Mouse (Mus musculus): ENCODE results near the gene Dab1. TPM values are rescaled to one million over a fixed set of nuclear protein-coding genes. Genes with fewer than 3 reads are reported as not detected.

The Dab1 gene
- polyA plus RNA-seq, 1 experiment from 2014 or later: 1.2 TPM

- Histone ChIP-seq H3K9ac (no peak overlapping the region), H3K4me1 (replicated peaks) (no peaks in the 10 kb centered on the region), H3K27ac (no peak overlapping the region), H3K4me3 (no peak overlapping the region), H3K4me2 (no peak overlapping the region), H3K27me3 (peaks cover 10% of the 10 kb centered on the region; the same call in 1 of the 2 replicates), H3K36me3 (no peaks in the 10 kb centered on the region), H3K9me3 (replicated peaks) (no peaks in the 10 kb centered on the region)
- ATAC-seq (replicated peaks; ENCODE audit: insufficient number of reproducible peaks, insufficient read depth, low FRiP score, low read depth): no peak
- 61% methylated on average over 4 of the region's 4 CpGs for WGBS
Observed at GRCm38 (mm10) chr4:104770331-104770730, 1151.2 kb downstream of the Dab1 start.

- no peak overlapping the region for H3K9ac ChIP-seq
- no peak overlapping the region for H3K27ac ChIP-seq
- H3K9me3 ChIP-seq (replicated peaks): no peaks in the 10 kb centered on the region
- H3K4me1 ChIP-seq (replicated peaks): no peaks in the 10 kb centered on the region
- H3K27me3 ChIP-seq: no peaks in the 10 kb centered on the region
- no peaks in the 10 kb centered on the region for H3K36me3 ChIP-seq
- H3K4me3 ChIP-seq: no peak overlapping the region
- H3K4me2 ChIP-seq: no peak overlapping the region
- ATAC-seq (replicated peaks; ENCODE audit: insufficient number of reproducible peaks, insufficient read depth, low FRiP score, low read depth): no peak
- WGBS: 56% methylated on average over 3 of the region's 3 CpGs
Observed at GRCm38 (mm10) chr4:104775601-104776000, 1156.4 kb downstream of the Dab1 start.

GRCm38 (mm10) chr4:104779460-104779859 lies 1160.3 kb downstream of the Dab1 start:
- no peak for ATAC-seq (replicated peaks; ENCODE audit: insufficient number of reproducible peaks, insufficient read depth, low FRiP score, low read depth)

GRCm38 (mm10) chr4:104781441-104781840 lies 1162.3 kb downstream of the Dab1 start:
- Histone ChIP-seq H3K36me3 (no peaks in the 10 kb centered on the region), H3K4me3 (no peak overlapping the region), H3K9ac (no peak overlapping the region), H3K27me3 (no peaks in the 10 kb centered on the region), H3K4me1 (replicated peaks) (no peaks in the 10 kb centered on the region), H3K9me3 (replicated peaks) (no peaks in the 10 kb centered on the region), H3K4me2 (no peak overlapping the region), H3K27ac (no peak overlapping the region)
- ATAC-seq (replicated peaks; ENCODE audit: insufficient number of reproducible peaks, insufficient read depth, low FRiP score, low read depth): no peak
- 91% methylated on average over 3 of the region's 3 CpGs for WGBS

More at GRCm38 (mm10) chr4:104779460-104779859, 1160.3 kb downstream of the Dab1 start:
- no peaks in the 10 kb centered on the region for H3K36me3 ChIP-seq
- 84% methylated on average over 5 of the region's 5 CpGs for WGBS
- no peaks in the 10 kb centered on the region for H3K27me3 ChIP-seq
- no peak overlapping the region for H3K4me3 ChIP-seq
- H3K4me1 ChIP-seq (replicated peaks): no peaks in the 10 kb centered on the region
- no peak overlapping the region for H3K27ac ChIP-seq
- H3K9me3 ChIP-seq (replicated peaks): no peaks in the 10 kb centered on the region
- no peak overlapping the region for H3K9ac ChIP-seq
- no peak overlapping the region for H3K4me2 ChIP-seq

- H3K9ac ChIP-seq: no peak overlapping the region
- no peak overlapping the region for H3K4me3 ChIP-seq
- no peaks in the 10 kb centered on the region for H3K4me1 ChIP-seq (replicated peaks)
- H3K9me3 ChIP-seq (replicated peaks): no peaks in the 10 kb centered on the region
- H3K36me3 ChIP-seq: no peaks in the 10 kb centered on the region
- no peak overlapping the region for H3K27ac ChIP-seq
- WGBS: 55% methylated on average over 4 of the region's 4 CpGs
- H3K4me2 ChIP-seq: no peak overlapping the region
- H3K27me3 ChIP-seq: no peaks in the 10 kb centered on the region
- no peak for ATAC-seq (replicated peaks; ENCODE audit: insufficient number of reproducible peaks, insufficient read depth, low FRiP score, low read depth)
Observed at GRCm38 (mm10) chr4:104782346-104782745, 1163.2 kb downstream of the Dab1 start.

GRCm38 (mm10) chr4:104792111-104792510 lies 1173.0 kb downstream of the Dab1 start:
- no peaks in the 10 kb centered on the region for H3K9me3 ChIP-seq (replicated peaks)
- H3K4me3 ChIP-seq: no peak overlapping the region
- WGBS: 61% methylated on average over 4 of the region's 4 CpGs
- no peaks in the 10 kb centered on the region for H3K27me3 ChIP-seq
- H3K4me2 ChIP-seq: no peak overlapping the region
- H3K27ac ChIP-seq: no peak overlapping the region
- H3K4me1 ChIP-seq (replicated peaks): no peaks in the 10 kb centered on the region
- H3K36me3 ChIP-seq: no peaks in the 10 kb centered on the region
- no peak for ATAC-seq (replicated peaks; ENCODE audit: insufficient number of reproducible peaks, insufficient read depth, low FRiP score, low read depth)
- H3K9ac ChIP-seq: no peak overlapping the region

All from heart, embryonic 15.5 days (tissue).